Mouse (Mus musculus): ENCODE results near the gene Col4a3. TPM values are rescaled to one million over a fixed set of nuclear protein-coding genes. Genes with fewer than 3 reads are reported as not detected.

Gene Col4a3
- total RNA-seq, 2 experiments from 2014 or later = 1.0 to 1.3 TPM

- no peak for DNase-seq
These were observed 99.6 kb downstream of the Col4a3 start for GRCm38 (mm10) chr1:82686328-82686727.

GRCm38 (mm10) chr1:82686866-82687265 is 100.1 kb downstream of the Col4a3 start:
- no peak for DNase-seq

GRCm38 (mm10) chr1:82687931-82688330 is 101.2 kb downstream of the Col4a3 start:
- no peak for DNase-seq

GRCm38 (mm10) chr1:82695915-82696314 is 109.2 kb downstream of the Col4a3 start:
- no peak for DNase-seq

GRCm38 (mm10) chr1:82717816-82718512 is 131.2 kb downstream of the Col4a3 start:
- no peak for DNase-seq

- peak; percentile 92 for DNase-seq
These were observed 137.8 kb downstream of the Col4a3 start, which contains the start of gene Mff for GRCm38 (mm10) chr1:82724339-82725025. Gene Mff, plus strand, starts transcription at chr1:82724890.

- no peak for DNase-seq
These were observed 138.5 kb downstream of the Col4a3 start for GRCm38 (mm10) chr1:82725026-82725874.

- DNase-seq = no peak
These were observed 139.1 kb downstream of the Col4a3 start for GRCm38 (mm10) chr1:82725875-82726185.

- no peak for DNase-seq
These were observed 139.8 kb downstream of the Col4a3 start for GRCm38 (mm10) chr1:82726482-82726881.

- no peak for DNase-seq
These were observed 146.6 kb downstream of the Col4a3 start for GRCm38 (mm10) chr1:82733357-82733756.

GRCm38 (mm10) chr1:82738066-82738465 is 151.3 kb downstream of the Col4a3 start:
- no peak for DNase-seq

- DNase-seq = no peak
These were observed 154.8 kb downstream of the Col4a3 start for GRCm38 (mm10) chr1:82741539-82741938.

GRCm38 (mm10) chr1:82743962-82744361 is 157.2 kb downstream of the Col4a3 start:
- DNase-seq = no peak

- DNase-seq = no peak
These were observed 159.7 kb downstream of the Col4a3 start for GRCm38 (mm10) chr1:82746408-82746807.

- no peak for DNase-seq
These were observed 161.2 kb downstream of the Col4a3 start for GRCm38 (mm10) chr1:82747714-82748452.

- no peak for DNase-seq
These were observed 172.8 kb downstream of the Col4a3 start for GRCm38 (mm10) chr1:82759520-82759919.

GRCm38 (mm10) chr1:82761454-82762169 is 174.9 kb downstream of the Col4a3 start:
- DNase-seq = no peak

GRCm38 (mm10) chr1:82762274-82762673 is 175.6 kb downstream of the Col4a3 start:
- DNase-seq = no peak

- DNase-seq = no peak
These were observed 179.5 kb downstream of the Col4a3 start for GRCm38 (mm10) chr1:82766227-82766626.

GRCm38 (mm10) chr1:82766641-82767040 is 179.9 kb downstream of the Col4a3 start:
- DNase-seq = no peak

- no peak for DNase-seq
These were observed 181.5 kb downstream of the Col4a3 start, which contains the start of gene Tm4sf20 for GRCm38 (mm10) chr1:82768269-82768668. Gene Tm4sf20, minus strand, starts transcription at chr1:82768461.

All from gastrocnemius, postnatal 25 days (tissue).